Mouse (Mus musculus): ENCODE measurements around the gene Tymp. TPM values are rescaled to one million over a fixed set of nuclear protein-coding genes. Genes with fewer than 3 reads are reported as not detected.

Gene Tymp
- polyA plus RNA-seq, 1 experiment, result 2.9 TPM

- WGBS, result 94% methylated on average over 17 of the region's 17 CpGs
- H3K4me3 ChIP-seq (ENCODE audit: extremely low read depth, insufficient read depth, insufficient read length), result no peak overlapping the region
These were observed 1.9 kb downstream of the Tymp start for GRCm38 (mm10) chr15:89374801-89375534.

GRCm38 (mm10) chr15:89374340-89374739 lies 2.5 kb downstream of the Tymp start:
- H3K4me1 ChIP-seq (ENCODE audit: control insufficient read depth, insufficient read depth, insufficient read length), result peaks cover 11% of the 10 kb centered on the region
- 72% methylated on average over 9 of the region's 9 CpGs for WGBS
- peaks cover 30% of the 10 kb centered on the region for H3K36me3 ChIP-seq (ENCODE audit: control insufficient read depth, insufficient read depth, low read length)
- no peak overlapping the region for H3K27ac ChIP-seq (ENCODE audit: insufficient read depth, low read length)
- peak overlapping the region; percentile 73; the same call in 1 of the 2 replicates for H3K4me3 ChIP-seq (ENCODE audit: extremely low read depth, insufficient read depth, insufficient read length)
- no peak for DNase-seq (ENCODE audit: low read depth in 1 of 2, low spot score in 2 of 2)
- TF ChIP-seq CTCF (IDR thresholded peaks at IDR 0.05; ENCODE audit: extremely low read depth, insufficient read depth, insufficient read length, insufficient replicate concordance) (no peak), POLR2A (IDR thresholded peaks at IDR 0.05; ENCODE audit: low read depth, low read length) (no peak)
- H3K27me3 ChIP-seq (ENCODE audit: control insufficient read depth, insufficient read depth, low read length), result peaks cover 9% of the 10 kb centered on the region

More at GRCm38 (mm10) chr15:89374801-89375534, 1.9 kb downstream of the Tymp start:
- TF ChIP-seq CTCF (IDR thresholded peaks at IDR 0.05; ENCODE audit: extremely low read depth, insufficient read depth, insufficient read length, insufficient replicate concordance) (no peak), POLR2A (IDR thresholded peaks at IDR 0.05; ENCODE audit: low read depth, low read length) (no peak)
- no peak overlapping the region for H3K27ac ChIP-seq (ENCODE audit: insufficient read depth, low read length)
- peaks cover 11% of the 10 kb centered on the region for H3K4me1 ChIP-seq (ENCODE audit: control insufficient read depth, insufficient read depth, insufficient read length)
- peaks cover 24% of the 10 kb centered on the region for H3K36me3 ChIP-seq (ENCODE audit: control insufficient read depth, insufficient read depth, low read length)
- H3K27me3 ChIP-seq (ENCODE audit: control insufficient read depth, insufficient read depth, low read length), result peaks cover 9% of the 10 kb centered on the region
- DNase-seq (ENCODE audit: low read depth in 1 of 2, low spot score in 2 of 2), result no peak

GRCm38 (mm10) chr15:89373762-89374248 lies 3.0 kb downstream of the Tymp start, which contains the start of gene Sco2:
Sco2 (minus strand) TSS chr15:89373846.
- Histone ChIP-seq H3K27me3 (ENCODE audit: control insufficient read depth, insufficient read depth, low read length) (peaks cover 6% of the 10 kb centered on the region), H3K4me3 (ENCODE audit: extremely low read depth, insufficient read depth, insufficient read length) (peak within 1 kb of the TSS; percentile 73), H3K27ac (ENCODE audit: insufficient read depth, low read length) (peak within 1 kb of the TSS; percentile 96), H3K4me1 (ENCODE audit: control insufficient read depth, insufficient read depth, insufficient read length) (peaks cover 9% of the 10 kb centered on the region; the same call in 1 of the 2 replicates), H3K36me3 (ENCODE audit: control insufficient read depth, insufficient read depth, low read length) (peaks cover 33% of the 10 kb centered on the region)
- peak; percentile 71 to 89 for DNase-seq (ENCODE audit: low read depth in 1 of 2, low spot score in 2 of 2)
- TF ChIP-seq POLR2A (IDR thresholded peaks at IDR 0.05; ENCODE audit: low read depth, low read length), result peak; percentile 60; the same call in 1 of the 2 replicates
- peak; percentile 84 for TF ChIP-seq CTCF (IDR thresholded peaks at IDR 0.05; ENCODE audit: extremely low read depth, insufficient read depth, insufficient read length, insufficient replicate concordance)
- under 1% methylated on average over 42 of the region's 42 CpGs for WGBS

GRCm38 (mm10) chr15:89373027-89373761 lies 3.6 kb downstream of the Tymp start:
- H3K4me3 ChIP-seq (ENCODE audit: extremely low read depth, insufficient read depth, insufficient read length), result peak overlapping the region; percentile 73
- TF ChIP-seq POLR2A (IDR thresholded peaks at IDR 0.05; ENCODE audit: low read depth, low read length), result no peak
- peak; percentile 72 for TF ChIP-seq CTCF (IDR thresholded peaks at IDR 0.05; ENCODE audit: extremely low read depth, insufficient read depth, insufficient read length, insufficient replicate concordance)
- peak; percentile 78 to 84 for DNase-seq (ENCODE audit: low read depth in 1 of 2, low spot score in 2 of 2)
- 2% methylated on average over 35 of the region's 35 CpGs for WGBS
- H3K27ac ChIP-seq (ENCODE audit: insufficient read depth, low read length), result peak overlapping the region; percentile 96
- peaks cover 8% of the 10 kb centered on the region; the same call in 1 of the 2 replicates for H3K4me1 ChIP-seq (ENCODE audit: control insufficient read depth, insufficient read depth, insufficient read length)
- H3K27me3 ChIP-seq (ENCODE audit: control insufficient read depth, insufficient read depth, low read length), result peaks cover under 1% of the 10 kb centered on the region; the same call in 1 of the 2 replicates
- H3K36me3 ChIP-seq (ENCODE audit: control insufficient read depth, insufficient read depth, low read length), result peaks cover 37% of the 10 kb centered on the region

GRCm38 (mm10) chr15:89372536-89372935 lies 4.3 kb downstream of the Tymp start:
- H3K36me3 ChIP-seq (ENCODE audit: control insufficient read depth, insufficient read depth, low read length), result peaks cover 40% of the 10 kb centered on the region
- no peak overlapping the region for H3K27ac ChIP-seq (ENCODE audit: insufficient read depth, low read length)
- WGBS, result 94% methylated on average over 7 of the region's 7 CpGs
- DNase-seq (ENCODE audit: low read depth in 1 of 2, low spot score in 2 of 2), result no peak
- H3K4me1 ChIP-seq (ENCODE audit: control insufficient read depth, insufficient read depth, insufficient read length), result peaks cover 8% of the 10 kb centered on the region; the same call in 1 of the 2 replicates
- no peak overlapping the region for H3K4me3 ChIP-seq (ENCODE audit: extremely low read depth, insufficient read depth, insufficient read length)
- H3K27me3 ChIP-seq (ENCODE audit: control insufficient read depth, insufficient read depth, low read length), result no peaks in the 10 kb centered on the region
- TF ChIP-seq POLR2A (IDR thresholded peaks at IDR 0.05; ENCODE audit: low read depth, low read length) (no peak), CTCF (IDR thresholded peaks at IDR 0.05; ENCODE audit: extremely low read depth, insufficient read depth, insufficient read length, insufficient replicate concordance) (no peak)

- no peak for DNase-seq (ENCODE audit: low read depth in 1 of 2, low spot score in 2 of 2)
- Histone ChIP-seq H3K36me3 (ENCODE audit: control insufficient read depth, insufficient read depth, low read length) (peaks cover 41% of the 10 kb centered on the region), H3K4me1 (ENCODE audit: control insufficient read depth, insufficient read depth, insufficient read length) (peaks cover 8% of the 10 kb centered on the region; the same call in 1 of the 2 replicates), H3K27ac (ENCODE audit: insufficient read depth, low read length) (no peak overlapping the region), H3K4me3 (ENCODE audit: extremely low read depth, insufficient read depth, insufficient read length) (no peak overlapping the region), H3K27me3 (ENCODE audit: control insufficient read depth, insufficient read depth, low read length) (no peaks in the 10 kb centered on the region)
- no peak for TF ChIP-seq CTCF (IDR thresholded peaks at IDR 0.05; ENCODE audit: extremely low read depth, insufficient read depth, insufficient read length, insufficient replicate concordance)
- no peak for TF ChIP-seq POLR2A (IDR thresholded peaks at IDR 0.05; ENCODE audit: low read depth, low read length)
- 86% methylated on average over 13 of the region's 13 CpGs for WGBS
These were observed 4.8 kb downstream of the Tymp start for GRCm38 (mm10) chr15:89372068-89372467.
